Mouse (Mus musculus): ENCODE measurements around the gene Ppfia2.

GRCm38 (mm10) chr10:106585476-106586080, 115.4 kb downstream of the Ppfia2 start:
- TF ChIP-seq CTCF (IDR thresholded peaks at IDR 0.05; ENCODE audit: control insufficient read depth, insufficient read depth, insufficient read length) (no peak), MYOD1 (IDR thresholded peaks at IDR 0.05; ENCODE audit: control insufficient read depth, insufficient read length, low read depth) (no peak), MYOG (IDR thresholded peaks at IDR 0.05; ENCODE audit: control insufficient read depth, extremely low read depth, insufficient read length) (no peak), MAX (IDR thresholded peaks at IDR 0.05) (no peak), USF1 (IDR thresholded peaks at IDR 0.05; ENCODE audit: low read depth) (no peak)

All from C2C12 (cell line).